Mouse (Mus musculus): ENCODE results near the gene Col16a1. TPM values are rescaled to one million over a fixed set of nuclear protein-coding genes. Genes with fewer than 3 reads are reported as not detected.

The Col16a1 gene
- polyA plus RNA-seq (2012; rRNA removed) = 22.3 and 41.6 TPM in 2 replicates

GRCm38 (mm10) chr4:130047331-130048202, at the start of gene Col16a1:
Gene Col16a1, plus strand, starts transcription at chr4:130047840.

DNA sequence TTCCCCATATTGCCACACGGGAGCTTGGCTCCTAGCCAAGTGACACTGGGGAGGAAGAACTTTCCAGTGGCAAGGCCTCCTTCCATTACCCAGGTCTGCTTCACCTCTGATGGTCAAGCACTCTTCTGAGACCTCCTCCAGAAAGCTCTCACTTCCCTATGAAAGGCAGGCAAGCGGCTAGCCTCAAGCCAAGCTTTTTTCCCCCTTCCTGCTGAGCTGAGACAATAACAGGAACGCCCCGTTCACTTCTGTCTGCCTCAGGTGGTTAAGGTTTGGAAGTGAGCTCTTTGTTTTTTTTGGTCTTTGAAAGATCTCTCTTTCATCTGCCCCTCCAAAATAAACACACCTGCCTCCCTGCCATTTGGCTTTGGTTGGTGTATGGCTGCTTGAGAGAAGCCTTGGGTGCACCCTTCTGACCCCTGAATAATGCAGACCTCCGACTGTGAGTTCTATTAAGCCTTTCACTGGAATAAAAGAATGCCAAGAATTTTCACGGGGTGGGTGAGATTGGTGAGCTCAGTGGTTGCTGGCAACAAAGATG, 54.5 kb downstream of the Col16a1 start, which contains the start of gene Pef1:
Pef1 (plus strand) TSS at position 448 of the 541 bp plus-strand sequence.

GRCm38 (mm10) chr4:130139214-130139492, 91.5 kb downstream of the Col16a1 start, which contains the start of gene Hcrtr1:
Gene Hcrtr1, minus strand, starts transcription at chr4:130139359.

Other genes starting within 250 kb of the Col16a1 start
- gene Ptp4a2, start 236.6 kb upstream of the Col16a1 start, polyA plus RNA-seq (2012; rRNA removed) = 66.1 and 70.5 TPM in 2 replicates
- 0.06 and 0.09 TPM in 2 replicates for gene Spocd1, start 118.6 kb upstream of the Col16a1 start, polyA plus RNA-seq (2012; rRNA removed)
- gene Adgrb2, start 63.0 kb upstream of the Col16a1 start, polyA plus RNA-seq (2012; rRNA removed) = 137 and 156 TPM in 2 replicates
- 53.3 and 56.2 TPM in 2 replicates for gene Pef1, start 54.7 kb downstream of the Col16a1 start, polyA plus RNA-seq (2012; rRNA removed)
- 6.9 and 8.1 TPM in 2 replicates for gene Hcrtr1, start 91.5 kb downstream of the Col16a1 start, polyA plus RNA-seq (2012; rRNA removed)
- 7.3 and 7.5 TPM in 2 replicates for gene Tinagl1, start 127.3 kb downstream of the Col16a1 start, polyA plus RNA-seq (2012; rRNA removed)
- 0.06 and 0.29 TPM in 2 replicates for gene Gm853, start 174.6 kb downstream of the Col16a1 start, polyA plus RNA-seq (2012; rRNA removed)
- 36.8 and 39.9 TPM in 2 replicates for gene Serinc2, start 231.4 kb downstream of the Col16a1 start, polyA plus RNA-seq (2012; rRNA removed)